Mouse (Mus musculus) CD4-positive, CD25-positive, alpha-beta regulatory T cell, adult 2 months (primary cell): ENCODE measurements around the gene Cmbl.

Source experiments
- DNase-seq: peaks from one replicate; pipeline ENCODE4 v3.0.0-alpha.2; 2012; ENCODE audit warnings: low read depth, low spot score

The Cmbl gene

GRCm38 (mm10) chr15:31619521-31619920 lies 54.3 kb downstream of the Cmbl start:
- no peak for DNase-seq

- no peak for DNase-seq
Measured at GRCm38 (mm10) chr15:31627277-31628154, 62.3 kb downstream of the Cmbl start.

GRCm38 (mm10) chr15:31628180-31628579 lies 63.0 kb downstream of the Cmbl start:
- DNase-seq: no peak

GRCm38 (mm10) chr15:31629556-31629955 lies 64.4 kb downstream of the Cmbl start:
- no peak for DNase-seq

- DNase-seq: no peak
Measured at GRCm38 (mm10) chr15:31631396-31631858, 66.2 kb downstream of the Cmbl start.

GRCm38 (mm10) chr15:31632478-31632877 lies 67.3 kb downstream of the Cmbl start:
- DNase-seq: no peak

GRCm38 (mm10) chr15:31634582-31634981 lies 69.4 kb downstream of the Cmbl start:
- DNase-seq: no peak

GRCm38 (mm10) chr15:31636091-31636595 lies 71.0 kb downstream of the Cmbl start:
- no peak for DNase-seq
